Mouse (Mus musculus) cortical plate, adult 2 months (tissue): ENCODE results near the gene Lpxn. TPM values are rescaled to one million over a fixed set of nuclear protein-coding genes. Genes with fewer than 3 reads are reported as not detected.

Source experiments
- H3K27ac ChIP-seq: fragments of 200-500 bp; 2 replicates; pipeline ENCODE4 v1.5.1; 2012; ENCODE audit warnings: low read length, control low read depth, inconsistent platforms; ENCODE audit not compliant: insufficient read depth
- H3K4me1 ChIP-seq: fragments of 200-500 bp; 2 replicates; pipeline ENCODE4 v1.6.1; 2011; ENCODE audit warnings: low read length; ENCODE audit not compliant: control insufficient read depth, insufficient read depth
- H3K4me3 ChIP-seq: fragments of 200-500 bp; 2 replicates; pipeline ENCODE4 v1.5.1; 2011; ENCODE audit warnings: mild to moderate bottlenecking, low read length, control low read depth; ENCODE audit not compliant: insufficient read depth
- CTCF ChIP-seq: fragments of 200-500 bp; IDR thresholded peaks from 2 replicates; pipeline ENCODE4 v1.5.1; 2011; ENCODE audit warnings: mild to moderate bottlenecking, control low read depth, low read length; ENCODE audit not compliant: insufficient read depth; ENCODE audit errors: extremely low read depth
- POLR2A ChIP-seq: fragments of 200-500 bp; IDR thresholded peaks from 2 replicates; pipeline ENCODE4 v1.6.1; 2011; ENCODE audit warnings: mild to moderate bottlenecking, low read length, control low read depth; ENCODE audit not compliant: insufficient read depth; ENCODE audit errors: extremely low read depth
- polyA plus RNA-seq: library from polyadenylated mRNA; depleted of rRNA; stranded (reverse); fragments of >200 nt; gene quantifications from 2 replicates; pipeline ENCODE4 v1.2.3, GENCODE M21; 2012; rRNA removed

The Lpxn gene
- polyA plus RNA-seq, 1 experiment = 2.6 TPM

DNA sequence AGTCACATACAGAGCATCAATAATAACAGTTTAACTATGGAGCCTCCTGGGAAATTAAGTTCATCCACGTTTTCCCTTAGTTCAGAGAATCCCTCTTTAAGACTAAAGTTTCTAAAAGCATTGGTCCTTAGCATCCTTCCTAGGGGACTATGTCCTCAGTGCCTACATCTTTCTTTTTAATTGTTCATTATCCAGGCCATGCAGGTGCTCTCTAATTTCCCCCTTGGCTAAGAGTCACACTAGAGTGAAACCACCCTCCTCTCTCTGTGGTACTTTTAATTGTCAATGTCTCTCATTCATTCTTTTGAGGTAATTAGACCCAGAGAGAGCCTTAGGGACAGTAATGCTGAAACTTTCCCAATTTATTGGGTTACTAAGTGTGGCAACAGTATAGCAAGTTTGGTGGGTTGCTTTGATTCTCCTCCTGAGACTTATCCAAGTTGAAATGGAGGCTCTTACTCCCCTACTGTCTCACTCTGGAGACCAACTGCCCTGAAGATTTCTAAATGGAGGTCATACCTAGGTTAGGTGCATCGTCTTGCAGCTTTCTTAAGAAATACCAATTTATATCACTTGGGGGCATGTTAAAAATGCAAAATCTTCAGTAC lies 34.9 kb downstream of the Lpxn start:
- Histone ChIP-seq H3K4me1 (no peaks in the 10 kb centered on the region), H3K4me3 (no peak overlapping the region), H3K27ac (no peak overlapping the region)
- TF ChIP-seq POLR2A = no peak
- no peak for TF ChIP-seq CTCF

DNA sequence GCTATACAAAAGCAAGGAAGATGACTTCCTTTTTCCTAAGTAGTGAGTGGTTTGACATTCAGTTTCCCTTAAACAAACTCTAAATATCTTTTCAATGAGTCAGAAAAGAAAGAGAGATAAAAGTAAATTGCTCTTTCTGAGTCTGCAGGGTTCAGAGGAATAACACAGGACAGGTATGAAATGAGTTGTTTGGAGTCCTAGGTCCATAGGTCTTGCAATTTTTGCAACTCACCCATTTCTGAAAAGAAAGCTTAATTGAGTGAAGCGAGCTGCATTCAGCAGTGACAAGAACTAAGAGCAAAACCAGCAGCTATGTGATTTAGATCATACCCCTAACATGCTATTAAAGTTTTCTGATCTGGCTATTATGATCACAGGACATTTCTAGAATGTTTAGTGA lies 35.6 kb downstream of the Lpxn start:
- H3K4me3 ChIP-seq = no peak overlapping the region
- H3K4me1 ChIP-seq = no peaks in the 10 kb centered on the region
- H3K27ac ChIP-seq = no peak overlapping the region
- TF ChIP-seq POLR2A = no peak
- no peak for TF ChIP-seq CTCF

DNA sequence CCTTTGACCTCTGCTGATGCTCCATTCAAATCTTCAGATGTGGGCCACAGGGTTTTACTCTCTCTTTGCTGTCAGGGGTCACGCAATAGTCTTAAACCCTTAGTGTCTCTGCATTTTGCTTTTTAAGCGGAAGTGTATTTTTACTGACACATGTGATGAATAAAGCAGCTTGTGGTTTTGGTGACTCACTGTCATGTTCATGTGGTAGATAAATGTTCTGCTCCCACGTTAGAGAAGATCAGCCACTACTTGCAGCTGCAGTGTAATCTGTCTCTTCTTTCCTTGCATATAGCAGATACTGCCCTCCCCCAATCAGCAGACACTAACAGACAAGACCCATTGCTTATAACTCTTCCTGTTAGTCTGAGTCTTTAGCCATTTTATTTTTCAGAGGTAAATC lies 37.6 kb downstream of the Lpxn start:
- TF ChIP-seq POLR2A (no peak), CTCF (no peak)
- no peak overlapping the region for H3K27ac ChIP-seq
- no peaks in the 10 kb centered on the region for H3K4me1 ChIP-seq
- no peak overlapping the region for H3K4me3 ChIP-seq

DNA sequence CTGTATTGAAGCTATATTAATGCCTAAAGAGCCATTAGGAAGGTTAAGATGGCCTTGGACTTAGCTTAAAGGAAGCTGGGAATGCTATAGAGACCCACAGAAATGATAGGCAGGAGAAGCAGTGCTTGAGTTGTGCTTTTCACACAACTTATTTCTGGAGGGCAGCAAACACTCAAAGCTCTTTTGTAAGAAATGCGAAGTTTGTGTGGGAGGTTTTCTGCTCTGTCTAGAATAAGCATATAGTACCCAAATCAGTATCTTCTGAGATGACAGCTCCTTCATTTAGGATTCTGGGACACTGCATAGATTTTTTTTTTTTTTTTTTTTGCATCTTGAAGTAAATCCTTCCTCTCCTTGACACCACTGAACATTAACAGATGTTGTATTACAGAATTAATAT lies 42.5 kb downstream of the Lpxn start:
- TF ChIP-seq POLR2A = no peak
- no peak for TF ChIP-seq CTCF
- Histone ChIP-seq H3K4me3 (no peak overlapping the region), H3K27ac (no peak overlapping the region), H3K4me1 (no peaks in the 10 kb centered on the region)

DNA sequence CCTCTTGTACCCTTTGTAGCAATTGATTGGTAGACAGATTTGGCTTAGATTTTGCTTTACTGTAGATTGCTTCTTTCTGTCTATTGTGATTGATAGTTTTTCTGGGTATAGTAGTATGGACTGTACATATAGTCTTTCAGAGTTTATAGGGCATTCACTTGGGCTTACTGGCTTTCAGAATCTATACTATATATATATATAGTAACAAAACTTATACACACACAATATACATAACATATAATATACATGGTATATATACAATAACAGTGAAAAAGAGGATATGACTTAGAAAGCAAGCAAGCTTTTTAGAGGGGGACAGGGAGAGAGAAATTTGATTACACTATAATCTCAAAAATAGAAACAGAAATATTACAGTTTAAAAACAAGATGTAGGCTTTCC lies 50.4 kb downstream of the Lpxn start, which contains the start of gene Gm5244:
Gene Gm5244, plus strand, starts transcription at position 301 of the 400 bp plus-strand sequence.
- Histone ChIP-seq H3K27ac (no peak within 1 kb of the TSS), H3K4me3 (no peak within 1 kb of the TSS), H3K4me1 (no peaks in the 10 kb centered on the region)
- TF ChIP-seq POLR2A (no peak), CTCF (no peak)

DNA sequence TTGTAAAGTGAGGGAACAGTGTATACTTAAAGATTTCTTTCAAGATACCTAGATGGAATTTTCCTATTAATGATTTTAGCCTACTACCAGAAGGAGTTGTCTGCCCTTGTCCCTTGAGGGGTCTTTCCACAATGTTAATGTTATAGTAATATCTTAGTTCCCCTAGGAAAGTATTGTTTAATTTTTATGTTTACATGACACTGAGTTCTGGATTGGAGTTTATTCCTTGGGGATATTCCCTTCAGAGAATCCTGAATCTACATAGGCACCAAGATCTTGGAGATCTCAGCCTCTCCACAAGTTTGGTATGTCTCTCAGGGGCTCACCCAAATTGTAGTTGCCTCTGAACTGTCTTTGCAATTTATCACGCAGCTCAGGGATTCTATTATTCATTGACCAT lies 61.0 kb downstream of the Lpxn start, which contains the start of gene Olfr1444:
Gene Olfr1444, plus strand, starts transcription at position 301 of the 400 bp plus-strand sequence.
- Histone ChIP-seq H3K4me3 (no peak within 1 kb of the TSS), H3K27ac (no peak within 1 kb of the TSS), H3K4me1 (no peaks in the 10 kb centered on the region)
- TF ChIP-seq POLR2A (no peak), CTCF (no peak)

Other genes starting within 250 kb of the Lpxn start
- gene Gm4952, start 196.2 kb upstream of the Lpxn start, polyA plus RNA-seq = 0.10 and 0.26 TPM in 2 replicates
- gene Glyat, start 162.9 kb upstream of the Lpxn start, polyA plus RNA-seq = not detected in 2 replicates
- gene Olfr1442, start 125.8 kb upstream of the Lpxn start, polyA plus RNA-seq = not detected in 2 replicates
- not detected in 2 replicates for gene Olfr1443, start 118.1 kb upstream of the Lpxn start, polyA plus RNA-seq
- gene Keg1, start 100.4 kb upstream of the Lpxn start, polyA plus RNA-seq = not detected in 2 replicates
- 2.1 and 3.2 TPM in 2 replicates for gene Cntf, start 30.6 kb upstream of the Lpxn start, polyA plus RNA-seq
- 51.3 and 55.9 TPM in 2 replicates for gene Zfp91, start 67 bp upstream of the Lpxn start, polyA plus RNA-seq
- not detected in 2 replicates for gene Gm5244, start 50.5 kb downstream of the Lpxn start, polyA plus RNA-seq
- gene Olfr1444, start 61.1 kb downstream of the Lpxn start, polyA plus RNA-seq = not detected in 2 replicates
- not detected in 2 replicates for gene Olfr1445, start 87.7 kb downstream of the Lpxn start, polyA plus RNA-seq
- gene Olfr1446, start 97.3 kb downstream of the Lpxn start, polyA plus RNA-seq = not detected in 2 replicates
- not detected in 2 replicates for gene Olfr1447, start 107.5 kb downstream of the Lpxn start, polyA plus RNA-seq
- gene Olfr1448, start 128.2 kb downstream of the Lpxn start, polyA plus RNA-seq = not detected in 2 replicates
- not detected in 2 replicates for gene Olfr1449, start 134.6 kb downstream of the Lpxn start, polyA plus RNA-seq
- not detected in 2 replicates for gene Olfr1450, start 154.1 kb downstream of the Lpxn start, polyA plus RNA-seq
- gene Olfr1451, start 198.8 kb downstream of the Lpxn start, polyA plus RNA-seq = not detected in 2 replicates
- gene Olfr1453, start 232.1 kb downstream of the Lpxn start, polyA plus RNA-seq = not detected in 2 replicates